Mouse (Mus musculus) heart, embryonic 12.5 days (tissue): ENCODE results near the gene Unc5b. TPM values are rescaled to one million over a fixed set of nuclear protein-coding genes. Genes with fewer than 3 reads are reported as not detected.

Experiments
- ATAC-seq: fragments of 200-750 bp; cut with Nextera tagmentation; 2 replicates; pipeline ENCODE4 v1.8.0; 2017; ENCODE audit warnings: moderate TSS enrichment, moderate library complexity; ENCODE audit not compliant: insufficient number of reproducible peaks, low FRiP score
- H3K27ac ChIP-seq: fragments of 300-500 bp; sonication (generic); 2 replicates; pipeline ENCODE4 v1.5.1; 2016; ENCODE audit warnings: mild to moderate bottlenecking, moderate library complexity; ENCODE audit not compliant: poor library complexity, severe bottlenecking
- H3K27me3 ChIP-seq: fragments of 300-500 bp; sonication (generic); replicated peaks from 2 replicates; pipeline ENCODE4 v1.6.1; 2016; ENCODE audit warnings: mild to moderate bottlenecking, moderate library complexity
- H3K36me3 ChIP-seq: fragments of 300-500 bp; sonication (generic); 2 replicates; pipeline ENCODE4 v1.6.1; 2016; ENCODE audit warnings: mild to moderate bottlenecking, moderate library complexity
- H3K4me1 ChIP-seq: fragments of 300-500 bp; sonication (generic); replicated peaks from 2 replicates; pipeline ENCODE4 v1.6.1; 2016; ENCODE audit warnings: mild to moderate bottlenecking
- H3K4me2 ChIP-seq: fragments of 300-500 bp; sonication (generic); 2 replicates; pipeline ENCODE4 v1.6.1; 2016; ENCODE audit warnings: mild to moderate bottlenecking, moderate library complexity
- H3K4me3 ChIP-seq: fragments of 300-500 bp; sonication (generic); 2 replicates; pipeline ENCODE4 v1.5.1; 2016; ENCODE audit warnings: mild to moderate bottlenecking
- H3K9ac ChIP-seq: fragments of 300-500 bp; sonication (generic); 2 replicates; pipeline ENCODE4 v1.6.1; 2016; ENCODE audit warnings: mild to moderate bottlenecking, moderate library complexity
- H3K9me3 ChIP-seq: fragments of 300-500 bp; sonication (generic); replicated peaks from 2 replicates; pipeline ENCODE4 v1.6.1; 2016; ENCODE audit warnings: mild to moderate bottlenecking, moderate library complexity
- WGBS: fragments of 180-500 bp; shearing (Covaris S2); methylation state at CpG from one replicate; pipeline ENCODE4 v1.1.7; 2016; 5-methylcytosine and 5-hydroxymethylcytosine counted together
- polyA plus RNA-seq: library from polyadenylated mRNA; unstranded; fragments of >200 nt; fragmentation: Nextera tagmentation; extraction: Ambion mirVana; gene quantifications from 2 replicates; pipeline ENCODE4 v1.2.1, GENCODE M21; 2016

Gene Unc5b
- polyA plus RNA-seq, 1 experiment from 2014 or later: 18.4 TPM

DNA sequence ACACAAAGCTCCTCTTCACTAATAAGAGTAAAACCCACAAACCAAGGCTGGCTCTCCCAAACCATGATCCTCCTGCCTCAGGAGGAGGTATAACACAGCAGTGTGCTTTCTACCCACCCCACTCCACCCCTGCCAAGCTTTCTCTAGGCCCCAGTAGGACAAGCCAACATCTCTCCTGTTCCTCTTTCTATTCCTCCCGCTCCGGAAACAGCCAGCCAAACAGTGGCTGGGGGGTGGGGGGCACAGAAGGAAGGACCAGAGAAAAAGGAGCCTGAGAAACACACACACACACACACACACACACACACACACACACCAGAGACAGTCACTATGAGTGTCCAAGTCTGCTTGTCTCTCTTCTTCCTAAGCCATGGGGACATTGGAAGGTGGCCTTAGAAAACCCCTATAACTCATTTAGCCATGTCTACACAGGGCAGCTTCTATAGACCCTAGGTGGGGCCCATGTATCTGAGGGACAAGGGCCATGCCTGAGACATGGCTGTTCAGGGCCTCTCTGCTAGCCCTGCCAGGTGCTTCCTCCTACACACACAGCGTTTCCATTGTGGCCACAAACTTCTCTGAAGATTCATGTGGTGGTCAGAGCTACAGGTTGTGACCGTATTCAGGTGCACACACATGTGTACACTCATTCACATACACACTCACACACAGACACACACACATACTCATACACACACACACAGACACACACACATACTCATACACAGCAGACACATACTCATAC is 91.6 kb downstream of the Unc5b start:
- Histone ChIP-seq H3K36me3 (peaks cover 10% of the 10 kb centered on the region), H3K9me3 (no peaks in the 10 kb centered on the region), H3K4me1 (peaks cover 8% of the 10 kb centered on the region), H3K9ac (no peak overlapping the region), H3K27ac (no peak overlapping the region), H3K4me3 (no peak overlapping the region), H3K27me3 (no peaks in the 10 kb centered on the region), H3K4me2 (no peak overlapping the region)
- no peak for ATAC-seq
- 93% methylated on average over 4 of the region's 4 CpGs for WGBS

DNA sequence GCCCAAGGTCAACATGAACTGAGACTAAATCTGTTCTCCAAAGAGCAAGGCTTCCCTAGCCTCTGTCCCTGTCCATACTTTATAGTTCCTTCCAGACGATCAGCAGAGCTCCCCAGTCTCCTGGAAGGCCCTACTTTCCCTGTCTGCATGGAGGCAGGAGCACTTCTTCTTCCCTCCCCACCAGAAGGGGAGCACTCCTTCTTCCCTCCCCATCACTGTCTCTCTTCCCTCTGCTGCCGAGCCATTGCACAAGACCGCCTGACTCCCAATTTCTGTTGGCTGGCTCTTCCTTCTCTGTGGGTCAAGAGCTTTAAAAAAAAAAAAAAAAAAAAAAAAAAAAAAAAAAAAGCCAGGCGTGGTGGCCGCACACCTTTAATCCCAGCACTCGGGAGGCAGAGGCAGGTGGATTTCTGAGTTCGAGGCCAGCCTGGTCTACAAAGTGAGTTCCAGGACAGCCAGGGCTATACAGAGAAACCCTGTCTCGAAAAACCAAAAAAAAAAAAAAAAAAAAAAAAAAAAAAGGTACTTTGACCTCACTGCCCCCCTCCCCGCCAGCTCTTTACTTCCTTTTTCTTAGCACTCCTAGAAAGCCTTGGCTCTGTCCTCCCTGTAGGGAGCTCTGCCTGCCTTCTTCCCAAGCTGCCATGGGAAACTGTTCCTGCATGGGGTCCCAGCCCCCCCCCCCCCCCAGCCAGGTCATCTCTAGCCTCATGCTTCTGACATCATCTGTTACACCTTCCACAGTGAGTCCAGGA is 93.3 kb downstream of the Unc5b start:
- Histone ChIP-seq H3K4me1 (peaks cover 8% of the 10 kb centered on the region), H3K9me3 (no peaks in the 10 kb centered on the region), H3K9ac (no peak overlapping the region), H3K4me3 (no peak overlapping the region), H3K4me2 (no peak overlapping the region), H3K27ac (no peak overlapping the region), H3K27me3 (no peaks in the 10 kb centered on the region), H3K36me3 (peaks cover 10% of the 10 kb centered on the region)
- no peak for ATAC-seq
- WGBS: 75% methylated on average over 4 of the region's 9 CpGs

DNA sequence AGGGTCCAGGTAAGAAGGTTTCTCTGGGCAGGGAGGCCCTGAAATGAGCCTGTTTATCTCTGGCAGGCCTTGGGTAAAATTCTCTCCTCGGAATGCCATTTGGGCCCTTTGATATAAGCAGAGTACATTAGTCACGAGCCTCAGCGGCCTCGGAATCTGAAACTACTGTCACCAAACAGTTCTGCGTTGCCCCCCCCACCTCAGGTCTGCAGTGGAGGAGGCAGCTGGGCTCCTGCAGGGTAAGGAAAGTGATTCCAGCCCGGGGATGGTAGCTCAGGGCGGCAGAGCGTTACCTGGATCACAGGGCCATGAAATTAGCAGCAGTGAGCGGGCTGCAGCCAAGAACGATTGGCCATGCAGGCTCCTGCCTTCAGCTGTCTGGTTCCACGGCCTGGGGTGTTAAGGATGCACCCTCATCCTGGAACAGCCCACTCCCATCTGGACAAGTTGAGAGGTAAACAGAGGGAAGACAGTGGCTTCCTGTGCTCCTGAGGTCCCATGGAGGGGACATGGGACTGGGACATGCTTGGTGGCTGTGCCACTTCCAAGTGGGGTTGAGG is 94.1 kb downstream of the Unc5b start:
- H3K36me3 ChIP-seq: peaks cover 7% of the 10 kb centered on the region
- H3K4me3 ChIP-seq: no peak overlapping the region
- no peak overlapping the region for H3K4me2 ChIP-seq
- no peak overlapping the region for H3K27ac ChIP-seq
- H3K9me3 ChIP-seq: no peaks in the 10 kb centered on the region
- ATAC-seq: no peak
- no peak overlapping the region for H3K9ac ChIP-seq
- 57% methylated on average over 11 of the region's 11 CpGs for WGBS
- H3K4me1 ChIP-seq: peaks cover 8% of the 10 kb centered on the region
- H3K27me3 ChIP-seq: no peaks in the 10 kb centered on the region

DNA sequence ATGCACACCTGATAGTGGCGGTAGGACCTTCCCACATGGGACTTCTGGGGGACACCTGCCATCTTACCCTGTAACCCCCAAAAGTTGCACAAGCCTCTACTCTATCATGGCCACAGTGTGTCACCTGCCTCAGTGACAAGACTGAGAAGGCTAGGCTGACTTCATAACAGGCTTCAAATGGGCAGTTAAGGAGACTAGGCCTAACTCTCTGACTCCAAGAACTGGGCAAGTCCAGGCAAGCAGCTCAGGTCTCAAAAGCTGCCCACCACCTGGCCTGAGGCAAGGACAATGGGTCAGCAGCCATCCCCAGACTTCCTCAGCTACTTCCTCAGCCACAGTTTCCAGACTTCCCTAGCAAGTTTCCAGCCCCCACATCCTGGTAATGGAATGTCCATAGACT is 95.6 kb downstream of the Unc5b start:
- peaks cover 8% of the 10 kb centered on the region for H3K4me1 ChIP-seq
- H3K9me3 ChIP-seq: no peaks in the 10 kb centered on the region
- WGBS: 100% methylated on average over 1 of the region's 1 CpGs
- no peak overlapping the region for H3K9ac ChIP-seq
- H3K4me3 ChIP-seq: no peak overlapping the region
- peaks cover 4% of the 10 kb centered on the region for H3K36me3 ChIP-seq
- no peak for ATAC-seq
- no peak overlapping the region for H3K4me2 ChIP-seq
- no peak overlapping the region for H3K27ac ChIP-seq
- no peaks in the 10 kb centered on the region for H3K27me3 ChIP-seq

DNA sequence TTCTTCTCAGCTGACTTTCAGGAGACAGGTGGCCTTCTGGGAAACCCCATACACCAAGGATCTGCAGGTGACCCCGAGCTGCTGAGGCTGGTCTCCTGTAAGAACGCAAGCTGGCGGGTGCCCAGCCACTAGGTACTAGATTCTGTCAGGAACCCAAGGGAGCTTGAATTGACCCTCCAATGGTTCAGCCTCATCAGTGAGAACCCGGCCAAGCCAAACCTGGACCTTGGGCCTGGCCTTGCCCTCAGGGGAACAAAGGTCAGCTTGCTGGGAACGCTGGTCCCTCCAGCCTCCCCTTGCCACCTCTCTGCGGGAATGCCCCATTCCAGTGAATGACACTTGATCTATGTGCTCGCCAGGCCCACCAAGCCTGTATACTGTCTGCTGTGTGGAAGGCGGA is 97.9 kb downstream of the Unc5b start:
- WGBS: 75% methylated on average over 8 of the region's 8 CpGs
- Histone ChIP-seq H3K4me3 (no peak overlapping the region), H3K9me3 (no peaks in the 10 kb centered on the region), H3K9ac (no peak overlapping the region), H3K36me3 (peaks cover 4% of the 10 kb centered on the region; the same call in 1 of the 2 replicates), H3K4me2 (no peak overlapping the region), H3K4me1 (peaks cover 8% of the 10 kb centered on the region), H3K27ac (no peak overlapping the region), H3K27me3 (no peaks in the 10 kb centered on the region)
- ATAC-seq: no peak

DNA sequence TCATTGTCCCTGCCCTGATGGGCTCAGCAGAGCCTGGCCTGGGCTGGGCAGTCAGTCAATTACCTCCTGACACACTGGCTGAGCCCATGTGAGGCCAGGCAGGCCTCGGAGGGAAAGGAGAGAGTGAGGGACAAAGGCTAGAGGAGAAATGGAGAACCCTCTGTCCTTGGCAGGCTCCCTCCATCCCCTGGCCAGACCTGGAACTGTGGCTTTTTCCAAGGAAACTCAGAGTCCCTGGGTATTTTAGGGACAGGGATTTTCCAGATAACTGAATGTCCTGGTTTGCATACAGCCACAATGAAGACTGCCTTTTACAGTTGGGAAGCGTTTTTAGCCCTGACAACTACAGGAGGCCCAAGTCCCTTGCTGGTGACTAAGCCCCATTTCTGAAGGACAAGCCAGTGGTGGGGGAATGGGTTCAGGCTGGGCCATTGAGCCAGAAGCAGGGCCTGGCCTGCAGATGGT is 99.0 kb downstream of the Unc5b start:
- H3K9me3 ChIP-seq: no peaks in the 10 kb centered on the region
- no peak for ATAC-seq
- H3K27ac ChIP-seq: no peak overlapping the region
- 44% methylated on average over 2 of the region's 2 CpGs for WGBS
- peaks cover 7% of the 10 kb centered on the region for H3K4me1 ChIP-seq
- no peak overlapping the region for H3K9ac ChIP-seq
- no peak overlapping the region for H3K4me2 ChIP-seq
- peaks cover 4% of the 10 kb centered on the region; the same call in 1 of the 2 replicates for H3K36me3 ChIP-seq
- H3K4me3 ChIP-seq: no peak overlapping the region
- no peaks in the 10 kb centered on the region for H3K27me3 ChIP-seq

DNA sequence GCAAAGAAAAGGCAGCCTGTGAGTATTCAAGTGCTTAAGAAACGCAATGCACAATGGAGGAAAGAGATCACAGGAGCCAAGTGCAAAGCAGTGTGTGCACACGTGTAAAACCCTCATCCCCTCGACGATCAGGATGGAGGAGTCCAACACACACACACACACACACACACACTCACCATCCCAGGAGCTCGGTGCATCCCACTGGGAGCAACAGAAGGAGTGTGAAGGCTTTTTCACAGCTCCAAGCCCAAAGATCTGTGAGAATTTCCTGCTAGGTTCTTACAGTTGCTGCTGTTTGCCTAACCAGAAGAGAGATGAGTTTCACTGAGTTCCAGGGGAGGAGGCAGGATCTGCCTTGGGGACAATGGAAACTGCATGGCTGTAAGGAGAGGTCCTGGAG is 99.6 kb downstream of the Unc5b start:
- Histone ChIP-seq H3K9ac (no peak overlapping the region), H3K9me3 (no peaks in the 10 kb centered on the region), H3K4me2 (no peak overlapping the region), H3K36me3 (peaks cover 3% of the 10 kb centered on the region; the same call in 1 of the 2 replicates), H3K27ac (no peak overlapping the region), H3K4me3 (no peak overlapping the region), H3K4me1 (peaks cover under 1% of the 10 kb centered on the region), H3K27me3 (no peaks in the 10 kb centered on the region)
- ATAC-seq: no peak
- 33% methylated on average over 5 of the region's 5 CpGs for WGBS

DNA sequence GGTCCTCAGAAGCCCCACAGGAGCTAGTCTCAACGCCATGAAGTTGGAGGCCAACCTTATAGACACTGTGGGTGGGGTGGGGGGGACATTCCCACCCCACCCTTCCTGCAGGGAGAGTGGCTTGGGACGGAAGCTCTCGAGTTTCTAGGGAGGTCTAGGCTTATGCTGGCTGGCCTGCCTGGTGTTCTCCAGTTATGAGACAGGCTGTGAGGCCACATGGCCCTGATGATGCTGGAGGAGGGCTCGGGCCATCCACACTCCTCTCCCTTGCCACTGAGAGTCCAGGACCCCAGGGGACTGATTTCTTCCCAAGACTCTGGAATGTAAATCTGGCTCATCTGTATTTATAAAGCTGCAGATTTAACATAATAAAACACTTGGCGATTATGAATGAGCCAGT is 104.1 kb downstream of the Unc5b start:
- Histone ChIP-seq H3K4me2 (no peak overlapping the region), H3K4me1 (no peaks in the 10 kb centered on the region), H3K36me3 (no peaks in the 10 kb centered on the region), H3K9me3 (no peaks in the 10 kb centered on the region), H3K27me3 (no peaks in the 10 kb centered on the region), H3K27ac (no peak overlapping the region), H3K4me3 (no peak overlapping the region), H3K9ac (no peak overlapping the region)
- no peak for ATAC-seq
- 30% methylated on average over 5 of the region's 5 CpGs for WGBS

DNA sequence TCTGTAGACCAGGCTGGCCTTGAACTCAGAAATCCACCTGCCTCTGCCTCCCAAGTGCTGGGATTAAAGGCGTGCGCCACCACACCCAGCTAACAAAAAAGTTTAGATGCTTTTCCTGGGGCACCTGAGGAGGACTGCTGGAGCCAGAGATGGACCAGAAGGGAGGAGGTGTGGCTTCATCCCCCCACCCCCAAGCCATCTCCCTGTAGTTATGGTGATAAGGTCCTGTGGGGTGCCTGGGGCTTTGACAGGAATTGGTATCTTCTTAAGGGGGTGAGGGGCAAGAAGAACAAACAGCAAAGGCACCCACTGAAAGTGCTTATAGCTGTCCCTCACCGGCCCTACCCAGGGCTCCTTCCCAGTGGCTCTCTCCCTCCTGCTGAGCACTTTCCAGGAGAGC is 104.5 kb downstream of the Unc5b start:
- Histone ChIP-seq H3K36me3 (no peaks in the 10 kb centered on the region), H3K4me1 (no peaks in the 10 kb centered on the region), H3K9ac (no peak overlapping the region), H3K27ac (no peak overlapping the region), H3K27me3 (no peaks in the 10 kb centered on the region), H3K4me2 (no peak overlapping the region), H3K9me3 (no peaks in the 10 kb centered on the region), H3K4me3 (no peak overlapping the region)
- WGBS: 51% methylated on average over 3 of the region's 3 CpGs
- no peak for ATAC-seq

DNA sequence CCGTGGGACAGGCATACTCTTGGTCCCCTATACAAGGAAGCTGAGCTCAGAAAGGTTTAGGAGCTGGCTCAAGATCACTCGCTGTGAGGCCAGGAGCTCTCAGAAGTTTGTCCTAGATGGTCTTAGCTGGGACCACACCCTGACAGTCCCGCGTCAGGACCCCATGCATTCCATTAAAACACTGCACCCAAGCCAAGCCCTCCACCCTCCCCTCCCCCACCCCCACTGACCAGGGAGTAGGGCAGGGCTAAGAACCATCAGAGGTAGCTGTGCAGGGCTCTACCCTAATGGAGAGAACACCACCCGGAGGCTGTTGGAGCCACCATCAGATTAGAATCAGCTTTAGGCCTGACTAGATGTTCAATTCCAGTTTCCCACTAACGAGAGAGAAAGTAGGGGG is 106.9 kb downstream of the Unc5b start:
- Histone ChIP-seq H3K27ac (no peak overlapping the region), H3K9me3 (no peaks in the 10 kb centered on the region), H3K27me3 (no peaks in the 10 kb centered on the region), H3K9ac (no peak overlapping the region), H3K4me1 (no peaks in the 10 kb centered on the region), H3K4me3 (no peak overlapping the region), H3K4me2 (no peak overlapping the region), H3K36me3 (no peaks in the 10 kb centered on the region)
- no peak for ATAC-seq
- WGBS: 64% methylated on average over 6 of the region's 6 CpGs

DNA sequence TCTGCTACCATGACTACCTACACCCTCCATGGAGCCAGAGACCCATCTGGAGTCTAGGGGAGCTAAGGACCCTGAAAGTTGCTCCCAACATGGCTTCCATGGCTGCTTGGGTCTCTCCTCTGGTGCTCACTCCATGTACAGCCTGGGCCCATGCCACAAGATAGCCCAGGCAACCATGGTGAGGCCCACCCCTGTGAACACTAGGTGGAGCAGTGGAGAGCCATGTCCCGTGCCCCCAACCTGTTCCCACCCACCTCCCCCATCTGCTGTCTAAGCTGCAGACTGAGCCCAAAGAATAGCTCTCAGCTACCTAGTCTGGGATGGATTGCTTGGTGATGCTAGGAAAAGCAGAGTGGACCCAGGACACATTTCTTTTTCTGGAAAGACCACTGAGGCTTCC is 108.0 kb downstream of the Unc5b start:
- Histone ChIP-seq H3K27ac (no peak overlapping the region), H3K4me2 (no peak overlapping the region), H3K36me3 (peaks cover 9% of the 10 kb centered on the region), H3K9ac (no peak overlapping the region), H3K4me1 (no peaks in the 10 kb centered on the region), H3K27me3 (no peaks in the 10 kb centered on the region), H3K4me3 (no peak overlapping the region), H3K9me3 (no peaks in the 10 kb centered on the region)
- 0 out of 2 replicates have a peak, but pooled peaks have one; percentile 28 for ATAC-seq
- WGBS: 43% methylated on average over 1 of the region's 1 CpGs
